Mouse (Mus musculus) CH12.LX (cell line): ENCODE measurements around the gene Crct1. TPM values are rescaled to one million over a fixed set of nuclear protein-coding genes. Genes with fewer than 3 reads are reported as not detected.

Source experiments
- DNase-seq: peaks from one replicate; pipeline ENCODE4 v3.0.0-alpha.2; 2013; ENCODE audit errors: extremely low read depth
- H3K27ac ChIP-seq: 2 replicates; pipeline ENCODE4 v1.5.1; 2012; ENCODE audit warnings: low read depth, mild to moderate bottlenecking, control low read depth, moderate library complexity; ENCODE audit not compliant: insufficient read depth
- H3K27me3 ChIP-seq: replicated peaks from 2 replicates; pipeline ENCODE3; 2012; ENCODE audit warnings: inconsistent platforms
- H3K36me3 ChIP-seq, 2 experiments: replicated peaks in 1 of 2; 2 replicates each; pipeline versions ENCODE3 to v1.6.1; 2012; ENCODE audit warnings: inconsistent platforms in 1 of 2, low read length in 1 of 2, mild to moderate bottlenecking in 1 of 2, mixed read lengths in 1 of 2, moderate library complexity in 1 of 2; ENCODE audit not compliant: control insufficient read depth in 1 of 2, insufficient read depth in 1 of 2
- H3K4me1 ChIP-seq, 2 experiments: 2 replicates each; pipeline ENCODE4 v1.6.1; 2012; ENCODE audit warnings: inconsistent platforms in 1 of 2, moderate library complexity in 1 of 2; ENCODE audit not compliant: insufficient read depth in 2 of 2, control insufficient read depth in 1 of 2
- H3K4me2 ChIP-seq: 2 replicates; pipeline ENCODE4 v1.6.1; 2012; ENCODE audit warnings: low read depth, mild to moderate bottlenecking, control low read depth; ENCODE audit not compliant: poor library complexity, insufficient read depth, severe bottlenecking
- H3K4me3 ChIP-seq, 3 experiments: fragments of 150-350 bp in 1 of 3; sonication (generic) in 1 of 3; replicated peaks in 1 of 3; 2 replicates each; pipeline versions ENCODE3 to v1.5.1; 2011 to 2012; ENCODE audit warnings: low read depth in 2 of 3, low read length in 2 of 3, mild to moderate bottlenecking in 2 of 3, moderate library complexity in 2 of 3, control low read depth in 1 of 3, improper control_type of control experiment in 1 of 3, inconsistent platforms in 1 of 3, mixed read lengths in 1 of 3; ENCODE audit not compliant: poor library complexity in 1 of 3
- H3K79me2 ChIP-seq: replicated peaks from 2 replicates; pipeline ENCODE4 v1.6.1; 2012; ENCODE audit warnings: mild to moderate bottlenecking, moderate library complexity; ENCODE audit not compliant: control insufficient read depth, poor library complexity, insufficient read depth, severe bottlenecking; ENCODE audit errors: extremely low read depth
- H3K9ac ChIP-seq: 2 replicates; pipeline ENCODE4 v1.6.1; 2012; ENCODE audit warnings: low read depth, mild to moderate bottlenecking, control low read depth, moderate library complexity; ENCODE audit not compliant: insufficient read depth
- H3K9me3 ChIP-seq: replicated peaks from 2 replicates; pipeline ENCODE3; 2012; ENCODE audit warnings: low read length, inconsistent platforms, mixed read lengths
- CHD1 ChIP-seq: IDR thresholded peaks from 2 replicates; pipeline ENCODE4 v1.6.1; 2012; ENCODE audit warnings: low read depth, low read length, improper control_type of control experiment, inconsistent platforms
- CHD2 ChIP-seq: IDR thresholded peaks from 2 replicates; pipeline ENCODE4 v1.6.1; 2011; ENCODE audit warnings: low read length, improper control_type of control experiment
- E2F4 ChIP-seq: IDR thresholded peaks from 2 replicates; pipeline ENCODE4 v1.6.1; 2011; ENCODE audit warnings: low read depth, low read length, improper control_type of control experiment; ENCODE audit not compliant: insufficient replicate concordance
- ELF1 ChIP-seq: IDR thresholded peaks from 2 replicates; pipeline ENCODE4 v1.6.1; 2014; ENCODE audit warnings: low read depth, mild to moderate bottlenecking, inconsistent platforms, low read length, improper control_type of control experiment
- ETS1 ChIP-seq: conservative IDR thresholded peaks from 2 replicates; pipeline ENCODE4 v1.6.1; 2012; ENCODE audit warnings: low read depth, mild to moderate bottlenecking, inconsistent platforms, low read length, improper control_type of control experiment, moderate library complexity
- HCFC1 ChIP-seq: IDR thresholded peaks from 2 replicates; pipeline ENCODE4 v1.6.1; 2012; ENCODE audit warnings: low read depth, mild to moderate bottlenecking, inconsistent platforms, low read length, improper control_type of control experiment
- IRF4 ChIP-seq: IDR thresholded peaks from 2 replicates; pipeline ENCODE4 v1.6.1; 2014; ENCODE audit warnings: low read depth, mild to moderate bottlenecking, inconsistent platforms, low read length, improper control_type of control experiment
- JUN ChIP-seq: IDR thresholded peaks from 2 replicates; pipeline ENCODE4 v1.6.1; 2011; ENCODE audit warnings: low read depth, mild to moderate bottlenecking, low read length, improper control_type of control experiment, moderate library complexity; ENCODE audit not compliant: insufficient read depth
- KAT2A ChIP-seq: IDR thresholded peaks from 2 replicates; pipeline ENCODE4 v1.6.1; 2012; ENCODE audit warnings: low read length, improper control_type of control experiment, inconsistent platforms; ENCODE audit not compliant: insufficient replicate concordance
- MAFK ChIP-seq: IDR thresholded peaks from 2 replicates; pipeline ENCODE4 v1.6.1; 2011; ENCODE audit warnings: low read length, improper control_type of control experiment; ENCODE audit not compliant: insufficient replicate concordance
- MYC ChIP-seq: IDR thresholded peaks from 2 replicates; pipeline ENCODE4 v1.6.1; 2011; ENCODE audit warnings: low read depth, mild to moderate bottlenecking, improper control_type of control experiment, low read length
- NELFE ChIP-seq: IDR thresholded peaks from 2 replicates; pipeline ENCODE4 v1.6.1; 2011; ENCODE audit warnings: low read depth, low read length, improper control_type of control experiment
- PAX5 ChIP-seq: IDR thresholded peaks from 2 replicates; pipeline ENCODE4 v1.6.1; 2012; ENCODE audit warnings: low read length, inconsistent platforms, mixed read lengths
- POLR2AphosphoS2 ChIP-seq: IDR thresholded peaks from 2 replicates; pipeline ENCODE4 v1.6.1; 2011; ENCODE audit warnings: low read depth, low read length, improper control_type of control experiment
- RAD21 ChIP-seq: IDR thresholded peaks from 2 replicates; pipeline ENCODE4 v1.6.1; 2011; ENCODE audit warnings: low read depth, mild to moderate bottlenecking, low read length, improper control_type of control experiment, moderate library complexity
- RCOR1 ChIP-seq: conservative IDR thresholded peaks from 2 replicates; pipeline ENCODE4 v1.6.1; 2012; ENCODE audit warnings: low read depth, mild to moderate bottlenecking, inconsistent platforms, low read length, improper control_type of control experiment
- SIN3A ChIP-seq: IDR thresholded peaks from 2 replicates; pipeline ENCODE4 v1.6.1; 2012; ENCODE audit warnings: low read length, improper control_type of control experiment, inconsistent platforms
- UBTF ChIP-seq: IDR thresholded peaks from 2 replicates; pipeline ENCODE4 v1.6.1; 2012; ENCODE audit warnings: low read depth, mild to moderate bottlenecking, inconsistent platforms, low read length, improper control_type of control experiment, moderate library complexity
- USF1 ChIP-seq: IDR thresholded peaks from 2 replicates; pipeline ENCODE4 v1.6.1; 2014; ENCODE audit warnings: low read depth, mild to moderate bottlenecking, inconsistent platforms, low read length, improper control_type of control experiment
- ZC3H11A ChIP-seq: IDR thresholded peaks from 2 replicates; pipeline ENCODE4 v1.6.1; 2012; ENCODE audit warnings: low read depth, mild to moderate bottlenecking, inconsistent platforms, low read length, improper control_type of control experiment
- ZKSCAN1 ChIP-seq: IDR thresholded peaks from 2 replicates; pipeline ENCODE4 v1.6.1; 2012; ENCODE audit warnings: low read depth, inconsistent platforms, low read length, improper control_type of control experiment, borderline replicate concordance
- ZNF384 ChIP-seq: IDR thresholded peaks from 2 replicates; pipeline ENCODE4 v1.6.1; 2012; ENCODE audit warnings: low read depth, low read length, improper control_type of control experiment, inconsistent platforms
- dilution Hi-C: fragments of 300-500 bp; cut with MboI; formaldehyde crosslinking; loops from 2 replicates; pipeline ENCODE4 v1.14.3; 2020; ENCODE audit warnings: low sequenced_read_pairs; ENCODE audit not compliant: extremely low pct_unique_long_range_greater_than_20kb, extremely low pct_ligation_motif_present
- in situ Hi-C: fragments of 300-500 bp; cut with MboI; formaldehyde crosslinking; loops from 3 replicates; pipeline ENCODE4 v1.14.3; 2019; ENCODE audit warnings: low sequenced_read_pairs, low pct_ligation_motif_present, low pct_unique_long_range_greater_than_20kb, mixed read lengths
- polyA plus RNA-seq: library from polyadenylated mRNA; unstranded; fragments of >175 nt; gene quantifications from 2 replicates; pipeline ENCODE4 v1.2.1, GENCODE M21; 2012; ENCODE audit warnings: low read depth; ENCODE audit not compliant: insufficient read length
- total RNA-seq, 2 experiments: library from RNA; depleted of rRNA; stranded (reverse); fragments of 300-350 nt in 1 of 2; fragments of >200 nt in 1 of 2; gene quantifications; 2 replicates each; pipeline ENCODE4 v1.2.3; 2012 to 2014

The Crct1 gene
- total and polyA plus RNA-seq, 3 experiments = not detected

GRCm38 (mm10) chr3:93023411-93024184 lies 8.1 kb upstream of the Crct1 start:
- in situ Hi-C loops = no loop called here
- no peak overlapping the region for H3K27ac ChIP-seq
- dilution Hi-C loops = no loop called here
- no peaks in the 10 kb centered on the region for H3K9me3 ChIP-seq
- H3K4me1 ChIP-seq = peaks cover 0 to 7% of the 10 kb centered on the region in 2 experiments; a peak in 2 of 4 replicates
- no peaks in the 10 kb centered on the region for H3K79me2 ChIP-seq
- H3K4me3 ChIP-seq = no peak overlapping the region
- H3K9ac ChIP-seq = no peak overlapping the region
- no peak for TF ChIP-seq ETS1
- TF ChIP-seq KAT2A = no peak
- TF ChIP-seq PAX5 = no peak
- TF ChIP-seq MYC = no peak
- no peak for TF ChIP-seq E2F4
- TF ChIP-seq USF1 = no peak
- no peak for TF ChIP-seq ELF1
- H3K36me3 ChIP-seq = no peaks in the 10 kb centered on the region
- no peaks in the 10 kb centered on the region for H3K27me3 ChIP-seq
- DNase-seq = no peak
- H3K4me2 ChIP-seq = no peak overlapping the region

- Histone ChIP-seq H3K9ac (no peak overlapping the region), H3K79me2 (no peaks in the 10 kb centered on the region), H3K4me3 (no peak overlapping the region), H3K9me3 (no peaks in the 10 kb centered on the region), H3K27me3 (no peaks in the 10 kb centered on the region), H3K27ac (no peak overlapping the region), H3K36me3 (no peaks in the 10 kb centered on the region), H3K4me1 (peaks cover 0 to 7% of the 10 kb centered on the region in 2 experiments; a peak in 2 of 4 replicates), H3K4me2 (no peak overlapping the region)
- in situ Hi-C loops = no loop called here
- no peak for DNase-seq
- TF ChIP-seq ZNF384 = no peak
- dilution Hi-C loops = no loop called here
Measured at GRCm38 (mm10) chr3:93021171-93021570, 5.7 kb upstream of the Crct1 start.

GRCm38 (mm10) chr3:93018960-93019359 lies 3.5 kb upstream of the Crct1 start, which contains the start of gene Lce1m:
Gene Lce1m (minus strand): TSS chr3:93019060.
- H3K36me3 ChIP-seq = no peaks in the 10 kb centered on the region
- no peaks in the 10 kb centered on the region for H3K79me2 ChIP-seq
- in situ Hi-C loops (no loop called here), dilution Hi-C loops (no loop called here)
- peaks cover 0 to 11% of the 10 kb centered on the region in 2 experiments; a peak in 2 of 4 replicates for H3K4me1 ChIP-seq
- H3K9ac ChIP-seq = no peak within 1 kb of the TSS
- no peak for DNase-seq
- H3K27me3 ChIP-seq = no peaks in the 10 kb centered on the region
- no peak for TF ChIP-seq ELF1
- TF ChIP-seq CHD2 = no peak
- no peak for TF ChIP-seq CHD1
- TF ChIP-seq RCOR1 = no peak
- TF ChIP-seq HCFC1 = no peak
- TF ChIP-seq RAD21 = no peak
- TF ChIP-seq UBTF = no peak
- TF ChIP-seq JUN = no peak
- TF ChIP-seq MAFK = no peak
- no peak for TF ChIP-seq ZC3H11A
- no peak for TF ChIP-seq USF1
- TF ChIP-seq ZKSCAN1 = no peak
- TF ChIP-seq KAT2A = no peak
- no peak for TF ChIP-seq IRF4
- no peak for TF ChIP-seq POLR2AphosphoS2
- TF ChIP-seq ZNF384 = no peak
- no peak for TF ChIP-seq SIN3A
- TF ChIP-seq NELFE = no peak
- no peak within 1 kb of the TSS for H3K27ac ChIP-seq
- no peaks in the 10 kb centered on the region for H3K9me3 ChIP-seq
- H3K4me2 ChIP-seq = no peak within 1 kb of the TSS
- H3K4me3 ChIP-seq = no peak within 1 kb of the TSS
